Mouse (Mus musculus): ENCODE data around the gene Rsg1.

DNA sequence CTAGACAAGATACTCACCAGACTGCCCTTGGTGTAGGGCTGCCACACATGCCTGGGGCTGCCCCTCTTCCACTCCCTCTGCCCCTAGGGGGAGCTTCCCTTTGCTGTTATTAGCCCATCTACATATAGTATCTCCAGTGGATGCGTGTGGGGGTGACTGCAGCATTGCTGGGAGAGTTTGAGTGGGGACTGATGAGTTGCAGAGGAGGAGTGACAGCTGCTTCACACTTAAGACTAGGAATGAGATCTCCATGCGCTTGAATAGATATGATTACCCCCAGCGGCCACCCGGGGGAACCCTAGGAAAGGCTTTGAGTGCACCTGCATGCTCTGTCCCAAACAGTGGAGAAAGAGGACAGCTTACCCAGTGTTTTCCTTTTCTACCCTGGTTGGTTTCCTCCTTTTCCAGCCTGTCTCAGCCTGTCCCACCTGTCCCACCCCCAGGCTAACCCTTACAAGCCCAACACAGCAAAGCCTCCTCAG lies 9.1 kb upstream of the Rsg1 start:
- TF ChIP-seq EP300 (IDR thresholded peaks at IDR 0.05; ENCODE audit: low read depth) (no peak), CTCF (IDR thresholded peaks at IDR 0.05; ENCODE audit: low read depth) (peak; percentile 31)
